Mouse (Mus musculus) midbrain, embryonic 12.5 days (tissue): Measurements from ENCODE around the gene Mon2. TPM values are rescaled to one million over a fixed set of nuclear protein-coding genes. Genes with fewer than 3 reads are reported as not detected.
A peak's percentile ranks its signal among the peaks of the same experiment; 100 is the strongest.

ENCODE experiments used
- ATAC-seq: fragments of 200-750 bp; cut with Nextera tagmentation; 2 replicates; pipeline ENCODE4 v1.8.0; 2017; ENCODE audit warnings: low read depth, moderate TSS enrichment, moderate library complexity; ENCODE audit not compliant: low FRiP score
- H3K27ac ChIP-seq: fragments of 300-500 bp; sonication (generic); replicated peaks from 2 replicates; pipeline ENCODE4 v1.5.1; 2016; ENCODE audit warnings: mild to moderate bottlenecking
- H3K27me3 ChIP-seq: fragments of 300-500 bp; sonication (generic); 2 replicates; pipeline ENCODE4 v1.6.1; 2016; ENCODE audit warnings: mild to moderate bottlenecking
- H3K36me3 ChIP-seq: fragments of 300-500 bp; sonication (generic); 2 replicates; pipeline ENCODE4 v1.6.1; 2016
- H3K4me1 ChIP-seq: fragments of 300-500 bp; sonication (generic); 2 replicates; pipeline ENCODE4 v1.6.1; 2016
- H3K4me2 ChIP-seq: fragments of 300-500 bp; sonication (generic); replicated peaks from 2 replicates; pipeline ENCODE4 v1.6.1; 2016; ENCODE audit warnings: mild to moderate bottlenecking, moderate library complexity
- H3K4me3 ChIP-seq: fragments of 300-500 bp; sonication (generic); 2 replicates; pipeline ENCODE4 v1.5.1; 2016; ENCODE audit warnings: mild to moderate bottlenecking
- H3K9ac ChIP-seq: fragments of 300-500 bp; sonication (generic); replicated peaks from 2 replicates; pipeline ENCODE4 v1.6.1; 2016; ENCODE audit warnings: mild to moderate bottlenecking, moderate library complexity
- H3K9me3 ChIP-seq: fragments of 300-500 bp; sonication (generic); 2 replicates; pipeline ENCODE4 v1.6.1; 2016; ENCODE audit warnings: mild to moderate bottlenecking
- WGBS: fragments of 180-500 bp; shearing (Covaris S2); methylation state at CpG from one replicate; pipeline ENCODE4 v1.1.7; 2016; 5-methylcytosine and 5-hydroxymethylcytosine counted together
- microRNA counts: library from miRNA; unstranded; fragments of <30 nt; microRNA quantifications from one replicate; lab custom pipeline; 2017
- microRNA-seq: library from miRNA; unstranded; fragments of <30 nt; microRNA quantifications from one replicate; pipeline ENCODE4, GENCODE M21; 2017
- polyA plus RNA-seq: library from polyadenylated mRNA; unstranded; fragments of >200 nt; fragmentation: Nextera tagmentation; extraction: Ambion mirVana; gene quantifications from 2 replicates; pipeline ENCODE4 v1.2.1, GENCODE M21; 2016

Gene Mon2
- polyA plus RNA-seq, 1 experiment from 2014 or later: 42.1 TPM

- no peak for ATAC-seq
- no peak overlapping the region for H3K4me3 ChIP-seq
- no peaks in the 10 kb centered on the region; the same call in 1 of the 2 replicates for H3K4me1 ChIP-seq
- 91% methylated on average over 9 of the region's 9 CpGs for WGBS
- H3K36me3 ChIP-seq: no peaks in the 10 kb centered on the region
- H3K4me2 ChIP-seq: no peak overlapping the region
- H3K9me3 ChIP-seq: no peaks in the 10 kb centered on the region
- H3K27ac ChIP-seq: no peak overlapping the region
- H3K9ac ChIP-seq: no peak overlapping the region
- no peaks in the 10 kb centered on the region for H3K27me3 ChIP-seq
Measured at GRCm38 (mm10) chr10:122953576-122953975, 122.7 kb downstream of the Mon2 start.

- no peak overlapping the region for H3K4me3 ChIP-seq
- H3K27me3 ChIP-seq: no peaks in the 10 kb centered on the region
- no peaks in the 10 kb centered on the region for H3K36me3 ChIP-seq
- H3K4me2 ChIP-seq: no peak overlapping the region
- no peaks in the 10 kb centered on the region; the same call in 1 of the 2 replicates for H3K4me1 ChIP-seq
- ATAC-seq: no peak
- no peak overlapping the region for H3K27ac ChIP-seq
- no peak overlapping the region for H3K9ac ChIP-seq
- WGBS: 58% methylated on average over 6 of the region's 6 CpGs
- no peaks in the 10 kb centered on the region for H3K9me3 ChIP-seq
Measured at GRCm38 (mm10) chr10:122950966-122951365, 125.3 kb downstream of the Mon2 start.

- Histone ChIP-seq H3K27me3 (no peaks in the 10 kb centered on the region), H3K4me3 (no peak overlapping the region), H3K9me3 (no peaks in the 10 kb centered on the region), H3K4me1 (no peaks in the 10 kb centered on the region), H3K4me2 (no peak overlapping the region), H3K9ac (no peak overlapping the region), H3K36me3 (no peaks in the 10 kb centered on the region), H3K27ac (no peak overlapping the region)
- no peak for ATAC-seq
- WGBS: 81% methylated on average over 5 of the region's 5 CpGs
Measured at GRCm38 (mm10) chr10:122944888-122945287, 131.4 kb downstream of the Mon2 start.

GRCm38 (mm10) chr10:122943824-122944223, 132.5 kb downstream of the Mon2 start:
- Histone ChIP-seq H3K27ac (no peak overlapping the region), H3K4me1 (no peaks in the 10 kb centered on the region), H3K27me3 (no peaks in the 10 kb centered on the region), H3K4me2 (no peak overlapping the region), H3K4me3 (no peak overlapping the region), H3K9ac (no peak overlapping the region), H3K36me3 (no peaks in the 10 kb centered on the region), H3K9me3 (no peaks in the 10 kb centered on the region)
- ATAC-seq: no peak
- whole genome bisulfite sequencing: 73% methylated on average over 6 of the region's 6 CpGs

GRCm38 (mm10) chr10:122942771-122943170, 133.5 kb downstream of the Mon2 start:
- no peak overlapping the region for H3K4me3 ChIP-seq
- H3K4me1 ChIP-seq: no peaks in the 10 kb centered on the region
- no peak overlapping the region for H3K27ac ChIP-seq
- WGBS: 86% methylated on average over 7 of the region's 7 CpGs
- ATAC-seq: no peak
- H3K4me2 ChIP-seq: no peak overlapping the region
- H3K9me3 ChIP-seq: no peaks in the 10 kb centered on the region
- H3K9ac ChIP-seq: no peak overlapping the region
- H3K36me3 ChIP-seq: no peaks in the 10 kb centered on the region
- no peaks in the 10 kb centered on the region for H3K27me3 ChIP-seq

MicroRNA genes within 50 kb of the gene (microRNA counts, 519-probe panel; counts per million panel counts)
- microRNA mmu-let-7i (lab: Ali Mortazavi, UCI): 7,665 counts per million, percentile 86 among the panel's probes with 10 or more counts

Small RNA genes lying within 50 kb of the gene (microRNA-seq; reads per million reads assigned to microRNA genes)
- gene Mirlet7i: 10,633 reads per million, percentile 95 among the genes with 10 or more reads in this experiment

Other genes starting within 250 kb of the Mon2 start
- gene Usp15, start 120.5 kb upstream of the Mon2 start, polyA plus RNA-seq: 69.2 and 69.7 TPM in 2 replicates
- 11.3 and 12.6 TPM in 2 replicates for gene Fam19a2, start 187.5 kb upstream of the Mon2 start, polyA plus RNA-seq